ENCODE assay signal across 29 mouse cellular contexts in genomic region chr12:79597351-79597750, GRCm38 (mm10).
DNase-seq lines count a peak whose midpoint lies in the region; ATAC-seq lines count a peak whose summit lies in the region.
"Had no signal": no experiment of that assay in that cellular context is flagged by ENCODE, and none has a peak within 500 bp of the region (broad histone marks: within the 10 kb centered on the region; RNA-seq: fewer than 3 reads in every experiment).

No protein-coding gene starts in this region.

- no peak overlapping the region for H3K4me3 ChIP-seq in midbrain, embryonic 11.5 days (ENCODE audit: low read depth, low read length)
- H3K4me3 ChIP-seq in midbrain, embryonic 13.5 days (replicated peaks) = no peak overlapping the region
- H3K4me3 ChIP-seq in embryonic facial prominence, embryonic 13.5 days = no peak overlapping the region
- no peak overlapping the region for H3K4me3 ChIP-seq in limb, embryonic 10.5 days
- H3K4me3 ChIP-seq in stomach, embryonic 16.5 days (replicated peaks; ENCODE audit: low read length) = no peak overlapping the region
- H3K4me3 ChIP-seq: erythroblast, embryonic 14.5 days; forebrain, embryonic 13.5 days; heart, embryonic 12.5 days; kidney, embryonic 15.5 days; liver, embryonic 12.5 days; megakaryocyte, embryonic 14.5 days; midbrain, embryonic 15.5 days; neural tube, embryonic 13.5 days had no signal

- no peaks in the 10 kb centered on the region for H3K27me3 ChIP-seq in midbrain, embryonic 11.5 days (ENCODE audit: control insufficient read depth, insufficient read depth, low read length)
- no peaks in the 10 kb centered on the region for H3K27me3 ChIP-seq in midbrain, embryonic 13.5 days
- no peaks in the 10 kb centered on the region for H3K27me3 ChIP-seq in embryonic facial prominence, embryonic 13.5 days
- no peaks in the 10 kb centered on the region for H3K27me3 ChIP-seq in limb, embryonic 10.5 days (ENCODE audit: low read depth, poor library complexity, severe bottlenecking)
- H3K27me3 ChIP-seq in stomach, embryonic 16.5 days (ENCODE audit: control insufficient read depth, insufficient read depth, low read length) = no peaks in the 10 kb centered on the region
- H3K27me3 ChIP-seq: forebrain, embryonic 13.5 days; heart, embryonic 12.5 days; kidney, embryonic 15.5 days; liver, embryonic 12.5 days; megakaryocyte, embryonic 14.5 days; midbrain, embryonic 15.5 days; neural tube, embryonic 13.5 days; Patski had no signal

- no peaks in the 10 kb centered on the region for H3K36me3 ChIP-seq in midbrain, embryonic 11.5 days (ENCODE audit: control insufficient read depth, insufficient read depth, low read length)
- H3K36me3 ChIP-seq in midbrain, embryonic 13.5 days = no peaks in the 10 kb centered on the region
- no peaks in the 10 kb centered on the region for H3K36me3 ChIP-seq in embryonic facial prominence, embryonic 13.5 days
- H3K36me3 ChIP-seq in limb, embryonic 10.5 days = no peaks in the 10 kb centered on the region
- H3K36me3 ChIP-seq in stomach, embryonic 16.5 days (ENCODE audit: control insufficient read depth, insufficient read depth, low read length) = no peaks in the 10 kb centered on the region
- H3K36me3 ChIP-seq: heart, embryonic 12.5 days; kidney, embryonic 15.5 days; liver, embryonic 12.5 days; midbrain, embryonic 15.5 days; neural tube, embryonic 13.5 days had no signal

- H3K4me1 ChIP-seq in midbrain, embryonic 11.5 days (ENCODE audit: control insufficient read depth, insufficient read depth, low read length) = peaks cover 9% of the 10 kb centered on the region; the same call in 1 of the 2 replicates
- H3K4me1 ChIP-seq in midbrain, embryonic 13.5 days (replicated peaks) = 0 out of 2 replicates have a peak, but pooled peaks cover 3% of the 10 kb centered on the region
- peaks cover 22% of the 10 kb centered on the region for H3K4me1 ChIP-seq in embryonic facial prominence, embryonic 13.5 days
- H3K4me1 ChIP-seq in limb, embryonic 10.5 days = peaks cover 48% of the 10 kb centered on the region
- peaks cover 18% of the 10 kb centered on the region for H3K4me1 ChIP-seq in stomach, embryonic 16.5 days (ENCODE audit: control insufficient read depth, insufficient read depth, low read length)
- H3K4me1 ChIP-seq: forebrain, embryonic 13.5 days; megakaryocyte, embryonic 14.5 days; midbrain, embryonic 15.5 days had no signal

- no peak overlapping the region for H3K4me2 ChIP-seq in midbrain, embryonic 11.5 days
- H3K4me2 ChIP-seq in midbrain, embryonic 13.5 days (replicated peaks) = no peak overlapping the region
- no peak overlapping the region for H3K4me2 ChIP-seq in embryonic facial prominence, embryonic 13.5 days
- H3K4me2 ChIP-seq in stomach, embryonic 16.5 days (ENCODE audit: low read depth, low read length) = no peak overlapping the region
- H3K4me2 ChIP-seq: forebrain, embryonic 13.5 days; heart, embryonic 12.5 days; kidney, embryonic 15.5 days; liver, embryonic 12.5 days; midbrain, embryonic 15.5 days; neural tube, embryonic 13.5 days had no signal

- H3K9me3 ChIP-seq in midbrain, embryonic 11.5 days (ENCODE audit: control insufficient read depth, low read length) = no peaks in the 10 kb centered on the region
- H3K9me3 ChIP-seq in midbrain, embryonic 13.5 days = no peaks in the 10 kb centered on the region
- no peaks in the 10 kb centered on the region for H3K9me3 ChIP-seq in embryonic facial prominence, embryonic 13.5 days
- no peaks in the 10 kb centered on the region for H3K9me3 ChIP-seq in limb, embryonic 10.5 days (replicated peaks)
- H3K9me3 ChIP-seq in stomach, embryonic 16.5 days (replicated peaks; ENCODE audit: control insufficient read depth, low read length) = no peaks in the 10 kb centered on the region
- H3K9me3 ChIP-seq: forebrain, embryonic 13.5 days; heart, embryonic 12.5 days; kidney, embryonic 15.5 days; liver, embryonic 12.5 days; megakaryocyte, embryonic 14.5 days; midbrain, embryonic 15.5 days; neural tube, embryonic 13.5 days had no signal

- no peak overlapping the region for H3K9ac ChIP-seq in midbrain, embryonic 11.5 days (ENCODE audit: low read length)
- no peak overlapping the region for H3K9ac ChIP-seq in midbrain, embryonic 13.5 days (replicated peaks)
- H3K9ac ChIP-seq in embryonic facial prominence, embryonic 13.5 days = no peak overlapping the region
- H3K9ac ChIP-seq in stomach, embryonic 16.5 days (ENCODE audit: low read length) = no peak overlapping the region
- H3K9ac ChIP-seq: forebrain, embryonic 13.5 days; heart, embryonic 12.5 days; kidney, embryonic 15.5 days; liver, embryonic 12.5 days; midbrain, embryonic 15.5 days; neural tube, embryonic 13.5 days had no signal

- 97% methylated on average over 2 of the region's 2 CpGs for WGBS in midbrain, embryonic 11.5 days
- WGBS in midbrain, embryonic 13.5 days = 92% methylated on average over 2 of the region's 2 CpGs
- 75% methylated on average over 2 of the region's 2 CpGs for WGBS in embryonic facial prominence, embryonic 13.5 days
- 94% methylated on average over 2 of the region's 2 CpGs for WGBS in limb, embryonic 10.5 days
- 92% methylated on average over 2 of the region's 2 CpGs for WGBS in stomach, embryonic 16.5 days

- DNase-seq in midbrain, embryonic 11.5 days (ENCODE audit: low spot score, missing footprints) = peak; percentile 76
- no peak for DNase-seq in limb, embryonic 10.5 days (ENCODE audit: low spot score)
- DNase-seq in thymus, postnatal 10 days (ENCODE audit: low spot score in 2 of 2) = no peak
- DNase-seq in cerebellum, adult 9-10 months = no peak
- DNase-seq: adrenal gland, postnatal 36 days; cerebellum, adult 11-12 months; cerebellum, postnatal 25 days; heart, postnatal 10 days; kidney, postnatal 36 days; lung, adult 2 months; retina, postnatal 1 day; right cerebral cortex, postnatal 25 days; thymus, adult 18-20 months; thymus, postnatal 4 days had no signal

- ATAC-seq in midbrain, embryonic 11.5 days (ENCODE audit: low FRiP score) = no peak
- no peak for ATAC-seq in midbrain, embryonic 13.5 days
- no peak for ATAC-seq in embryonic facial prominence, embryonic 13.5 days (ENCODE audit: insufficient number of reproducible peaks, insufficient read depth, low FRiP score, low TSS enrichment, low read depth)
- no peak for ATAC-seq in stomach, embryonic 16.5 days (ENCODE audit: insufficient read depth, low FRiP score)
- ATAC-seq: CD4-positive, CD25-positive, alpha-beta regulatory T cell, adult 4 months; forebrain, embryonic 13.5 days; hindbrain, postnatal 0 days; intestine, embryonic 16.5 days; liver, embryonic 12.5 days; midbrain, embryonic 15.5 days; Patski had no signal

- no peak overlapping the region for H3K27ac ChIP-seq in midbrain, embryonic 11.5 days (ENCODE audit: low read depth, low read length)
- H3K27ac ChIP-seq in midbrain, embryonic 13.5 days = no peak overlapping the region
- H3K27ac ChIP-seq in embryonic facial prominence, embryonic 13.5 days = 0 out of 2 replicates have a peak overlapping the region, but pooled peaks have one; percentile 5
- peak overlapping the region; percentile 15; the same call in 1 of the 2 replicates for H3K27ac ChIP-seq in limb, embryonic 10.5 days
- H3K27ac ChIP-seq in stomach, embryonic 16.5 days (ENCODE audit: low read length) = 0 out of 2 replicates have a peak overlapping the region, but pooled peaks have one; percentile 0
- H3K27ac ChIP-seq: forebrain, embryonic 13.5 days; hindbrain, postnatal 0 days; liver, embryonic 12.5 days; midbrain, embryonic 15.5 days; neural tube, embryonic 13.5 days had no signal

Comparison
In these comparisons a context has a peak if more than half of its experiments do, and no peak if none do; other contexts are left out.
1. H3K27ac ChIP-seq: peak in embryonic facial prominence, embryonic 13.5 days (single experiment), limb, embryonic 10.5 days (single experiment) and stomach, embryonic 16.5 days (single experiment); none in midbrain, embryonic 11.5 days (single experiment) and midbrain, embryonic 13.5 days (single experiment).